Mouse (Mus musculus): ENCODE data around the gene Racgap1. TPM values are rescaled to one million over a fixed set of nuclear protein-coding genes. Genes with fewer than 3 reads are reported as not detected.

Racgap1 gene
- total RNA-seq (2022), result 10 to 100 TPM in 2 of 4 experiments, 1 to 10 TPM in 2; 9.3 to 11.5 (median 10.2) TPM

- DNase-seq (ENCODE audit: low spot score in 2 of 2), result peak; percentile 94
These were observed at the start of gene Racgap1 for GRCm38 (mm10) chr15:99651163-99651872. TSS of gene Racgap1 (minus strand) at chr15:99651656.

GRCm38 (mm10) chr15:99700219-99701106 is 49.0 kb upstream of the Racgap1 start:
- no peak for DNase-seq (ENCODE audit: low spot score in 2 of 2)

DNA sequence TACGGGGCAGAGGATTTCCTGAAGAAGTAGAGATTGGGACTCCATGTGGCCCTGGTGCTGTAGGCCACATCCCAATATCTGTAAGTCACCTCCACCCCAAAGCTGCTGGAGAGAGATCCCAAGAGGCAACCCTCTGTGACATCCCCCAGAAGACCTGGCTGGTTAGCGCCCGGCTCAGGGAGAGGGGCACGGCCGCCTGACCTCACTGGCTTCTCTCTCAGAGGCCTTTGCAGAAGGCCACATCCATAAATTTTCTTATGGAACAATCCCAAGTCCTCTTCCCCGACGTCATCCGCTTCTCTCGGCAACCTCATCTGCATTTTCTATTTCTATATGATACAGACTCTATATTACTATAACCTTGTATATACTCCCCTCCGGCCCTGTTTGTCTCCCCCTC is 48.3 kb upstream of the Racgap1 start:
- no peak for DNase-seq (ENCODE audit: low spot score in 2 of 2)

DNA sequence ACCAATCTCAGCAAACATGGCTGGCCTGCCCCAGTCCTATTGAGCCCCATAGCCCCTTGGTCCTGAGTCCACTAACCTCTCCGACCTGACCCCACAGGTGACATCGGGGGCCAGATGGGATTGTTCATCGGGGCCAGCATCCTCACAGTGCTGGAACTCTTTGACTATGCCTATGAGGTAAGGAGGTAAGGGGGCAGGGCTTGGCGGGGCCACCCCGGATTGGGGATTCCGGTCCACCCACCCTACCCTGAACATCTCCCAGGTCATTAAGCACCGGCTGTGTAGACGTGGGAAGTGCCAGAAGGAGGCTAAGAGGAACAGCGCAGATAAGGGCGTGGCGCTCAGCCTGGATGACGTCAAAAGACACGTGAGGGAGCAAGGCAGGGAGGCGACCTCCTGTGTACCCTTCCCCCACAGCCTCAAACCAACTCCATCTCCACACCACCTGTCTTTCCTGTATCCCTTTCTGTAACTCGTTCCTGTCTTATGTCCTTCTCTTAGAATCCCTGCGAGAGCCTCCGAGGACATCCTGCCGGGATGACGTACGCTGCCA is 47.2 kb upstream of the Racgap1 start:
- DNase-seq (ENCODE audit: low spot score in 2 of 2), result no peak

- no peak for DNase-seq (ENCODE audit: low spot score in 2 of 2)
These were observed 45.9 kb upstream of the Racgap1 start for GRCm38 (mm10) chr15:99697309-99697708.

- no peak for DNase-seq (ENCODE audit: low spot score in 2 of 2)
These were observed 40.5 kb upstream of the Racgap1 start for GRCm38 (mm10) chr15:99691976-99692375.

GRCm38 (mm10) chr15:99690924-99691323 is 39.5 kb upstream of the Racgap1 start:
- no peak for DNase-seq (ENCODE audit: low spot score in 2 of 2)

DNA sequence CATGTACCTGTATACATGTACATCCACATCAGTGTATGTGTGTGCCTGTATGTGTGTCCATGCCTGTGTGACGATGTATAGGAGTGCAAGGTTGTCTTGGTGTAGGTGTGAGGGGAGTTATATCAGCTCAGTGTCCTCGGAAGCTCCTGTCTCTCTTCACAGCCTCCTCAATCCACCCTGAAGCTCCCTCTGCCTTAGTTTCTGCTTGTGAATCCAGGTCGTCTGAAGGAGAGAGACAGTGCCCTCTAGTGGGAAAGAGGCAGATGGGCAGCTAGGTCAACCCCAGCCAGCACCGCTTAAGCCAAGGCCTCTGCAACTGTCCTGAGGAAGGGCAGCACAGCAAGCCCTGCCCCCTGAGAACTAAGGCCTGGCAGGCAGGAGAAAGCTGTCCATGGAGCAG is 37.3 kb upstream of the Racgap1 start:
- DNase-seq (ENCODE audit: low spot score in 2 of 2), result no peak

GRCm38 (mm10) chr15:99684156-99684555 is 32.7 kb upstream of the Racgap1 start:
- DNase-seq (ENCODE audit: low spot score in 2 of 2), result no peak

- no peak for DNase-seq (ENCODE audit: low spot score in 2 of 2)
These were observed 31.4 kb upstream of the Racgap1 start for GRCm38 (mm10) chr15:99682880-99683279.

GRCm38 (mm10) chr15:99679008-99679407 is 27.6 kb upstream of the Racgap1 start:
- DNase-seq (ENCODE audit: low spot score in 2 of 2), result no peak

DNA sequence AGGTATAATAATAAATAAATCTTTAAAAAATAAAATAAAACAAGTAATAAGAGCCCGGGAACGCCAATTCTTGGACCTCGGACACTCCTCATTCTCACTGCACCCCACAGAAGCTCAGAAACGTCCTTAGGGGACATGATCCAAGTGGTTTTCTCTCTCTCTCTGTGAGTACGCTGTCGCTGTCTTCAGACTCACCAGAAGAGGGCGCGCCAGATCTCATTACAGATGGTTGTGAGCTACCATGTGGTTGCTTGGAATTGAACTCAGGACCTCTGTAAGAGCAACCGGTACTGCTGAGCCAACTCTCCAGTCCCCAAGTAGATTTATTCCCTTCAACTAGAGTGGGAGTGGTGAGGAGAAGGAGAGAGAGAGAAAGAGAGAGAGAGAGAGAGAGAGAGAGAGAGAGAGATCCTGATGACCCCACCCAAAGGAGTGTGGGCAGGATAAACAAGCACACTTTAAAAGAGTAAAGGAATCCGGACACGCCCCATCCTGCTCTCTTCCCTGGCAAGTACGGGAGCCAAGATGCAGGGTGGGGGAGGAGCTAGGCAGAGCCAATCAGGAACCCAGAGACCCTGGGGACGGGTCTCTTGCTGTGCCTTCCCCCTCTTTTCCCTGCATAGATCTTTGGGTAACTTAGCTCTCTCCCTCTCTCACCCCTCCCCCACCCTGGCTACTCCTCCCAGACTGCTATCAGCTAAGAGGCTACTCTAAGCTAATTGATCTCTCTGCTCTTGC is 26.8 kb upstream of the Racgap1 start:
- DNase-seq (ENCODE audit: low spot score in 2 of 2), result no peak

DNA sequence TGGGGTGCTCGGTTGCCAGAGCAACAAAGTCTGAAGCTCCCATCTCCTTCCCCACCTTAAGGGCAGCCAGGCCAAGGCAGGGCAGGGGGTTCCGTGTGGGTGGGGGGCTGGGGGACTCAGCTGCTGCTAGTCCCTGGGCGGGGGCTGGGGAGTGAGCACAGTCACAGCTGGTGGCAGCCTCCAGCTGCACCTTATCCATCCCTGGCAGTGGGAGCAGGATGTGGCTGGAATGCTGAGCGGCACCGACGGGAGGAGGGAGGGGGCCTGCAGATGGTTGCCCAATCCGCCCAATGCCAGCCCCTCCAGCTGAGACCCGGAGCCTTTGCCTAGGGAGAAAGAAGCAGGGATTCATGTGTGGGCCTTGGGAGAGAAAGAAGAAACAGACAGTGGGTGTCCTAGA is 25.6 kb upstream of the Racgap1 start:
- DNase-seq (ENCODE audit: low spot score in 2 of 2), result no peak

- DNase-seq (ENCODE audit: low spot score in 2 of 2), result no peak
These were observed 23.4 kb upstream of the Racgap1 start for GRCm38 (mm10) chr15:99674866-99675265.

GRCm38 (mm10) chr15:99671783-99672182 is 20.3 kb upstream of the Racgap1 start:
- peak in 1 of 2 experiments; percentile 48 for DNase-seq (ENCODE audit: low spot score in 2 of 2)

DNA sequence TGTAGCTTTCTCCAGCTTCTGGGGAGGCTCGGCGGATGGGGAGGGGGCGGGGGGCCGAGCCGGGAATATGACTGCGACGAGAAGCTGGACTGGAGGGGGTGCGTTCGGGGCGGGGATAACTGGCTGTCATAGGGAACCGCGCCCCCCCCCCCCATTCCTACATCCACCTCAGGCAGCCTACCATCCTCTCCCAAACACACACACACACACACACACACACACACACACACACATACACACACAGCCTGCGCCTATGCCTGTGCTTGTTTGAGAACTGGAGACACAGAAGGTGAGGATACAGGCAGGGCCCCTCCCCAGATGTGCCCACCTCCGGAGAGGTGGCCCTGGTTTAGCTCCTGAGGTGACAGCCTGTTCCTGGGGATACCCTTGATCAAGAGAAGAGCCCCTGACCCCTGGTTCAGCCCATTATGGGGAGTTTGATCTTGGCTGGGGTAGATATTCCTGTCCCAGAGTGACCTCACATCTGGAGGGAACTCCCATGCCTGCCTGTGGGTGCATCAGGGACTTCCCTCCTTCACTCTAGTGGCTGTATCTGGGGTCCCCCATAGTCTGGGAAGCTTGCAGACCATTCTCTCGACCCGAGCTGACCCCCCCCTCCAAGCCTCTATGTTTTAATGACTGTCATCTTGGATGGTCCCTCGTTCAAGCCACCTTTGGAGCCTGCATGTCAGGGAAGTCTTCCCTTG is 19.7 kb upstream of the Racgap1 start:
- peak in 1 of 2 experiments; percentile 36 for DNase-seq (ENCODE audit: low spot score in 2 of 2)

DNA sequence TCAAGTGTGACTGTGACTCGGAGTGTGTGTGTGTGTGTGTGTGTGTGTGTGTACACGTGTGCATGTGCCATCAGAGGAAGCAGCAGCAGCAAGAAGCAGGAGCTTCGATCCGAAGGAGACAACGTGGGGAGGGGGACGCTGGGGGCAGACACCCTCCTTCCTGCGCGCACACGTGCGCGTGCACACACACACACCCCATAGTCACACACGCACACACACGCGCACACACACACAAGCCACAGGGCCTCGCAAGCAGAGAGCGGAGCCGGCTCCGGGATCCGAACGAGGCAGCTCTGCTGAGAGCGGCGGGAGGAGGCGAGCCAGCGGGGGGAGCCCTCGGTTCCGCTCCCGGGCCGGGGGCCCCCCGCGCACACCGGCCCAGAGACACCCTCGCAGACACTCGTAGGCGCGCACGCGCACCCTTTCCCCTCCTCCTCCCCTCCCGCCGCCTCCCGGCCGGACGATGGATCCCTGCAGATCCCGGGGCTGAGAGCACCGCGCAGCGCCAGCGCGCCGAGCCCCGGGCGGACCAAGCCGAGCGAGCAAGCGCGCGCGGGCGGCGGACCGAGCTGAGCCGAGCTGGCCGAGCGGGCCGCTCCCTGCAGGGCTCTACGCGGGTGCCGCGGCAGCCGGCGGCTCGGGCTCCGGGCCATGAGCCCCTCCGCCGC is 18.8 kb upstream of the Racgap1 start, which contains the start of gene Asic1:
TSS of gene Asic1 (plus strand) at position 215 of the 668 bp plus-strand sequence.
- peak; percentile 66 to 67 for DNase-seq (ENCODE audit: low spot score in 2 of 2)

- DNase-seq (ENCODE audit: low spot score in 2 of 2), result no peak
These were observed 17.9 kb upstream of the Racgap1 start for GRCm38 (mm10) chr15:99669392-99669791.

DNA sequence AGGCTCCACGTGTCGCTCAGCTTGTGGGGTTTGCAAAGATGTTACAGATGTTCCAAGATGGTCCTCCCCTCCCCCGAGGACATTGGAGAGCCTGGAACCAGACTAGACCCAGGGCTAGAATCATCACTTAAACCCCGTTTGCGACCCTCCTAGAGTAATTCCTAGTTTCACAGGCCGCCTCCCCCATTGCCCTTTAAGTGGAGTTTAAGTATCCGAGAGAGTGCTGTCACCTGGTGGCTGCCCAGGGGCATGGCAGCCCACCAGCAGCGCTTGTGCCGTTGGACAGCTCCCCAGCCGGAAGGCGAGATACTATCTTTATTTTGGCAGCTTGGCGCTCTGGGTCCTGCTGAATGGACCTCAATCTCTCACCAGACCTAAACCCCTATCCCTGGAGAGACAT is 17.4 kb upstream of the Racgap1 start:
- DNase-seq (ENCODE audit: low spot score in 2 of 2), result peak in 1 of 2 experiments; percentile 60

- DNase-seq (ENCODE audit: low spot score in 2 of 2), result no peak
These were observed 16.1 kb upstream of the Racgap1 start for GRCm38 (mm10) chr15:99667544-99667943.

Data from left cerebral cortex, adult 8-10 months (tissue).